Mouse (Mus musculus) T-helper 17 cell (primary cell): ENCODE results near the gene Trim67.
"Not testable (repeated sequence)": the region's sequence is repeated elsewhere in the genome, so short reads cannot be mapped to it uniquely, and the experiment has no call there.

ENCODE experiments used
- in situ Hi-C, 2 experiments: fragments of 300-600 bp; cut with MboI, MseI; formaldehyde crosslinking; loops; 1 replicate in 1 of 2; 2 replicates in 1 of 2; pipeline ENCODE4 v1.15.1; 2025; ENCODE audit warnings: high pct_unique_total_duplicates in 2 of 2

Trim67 gene

DNA sequence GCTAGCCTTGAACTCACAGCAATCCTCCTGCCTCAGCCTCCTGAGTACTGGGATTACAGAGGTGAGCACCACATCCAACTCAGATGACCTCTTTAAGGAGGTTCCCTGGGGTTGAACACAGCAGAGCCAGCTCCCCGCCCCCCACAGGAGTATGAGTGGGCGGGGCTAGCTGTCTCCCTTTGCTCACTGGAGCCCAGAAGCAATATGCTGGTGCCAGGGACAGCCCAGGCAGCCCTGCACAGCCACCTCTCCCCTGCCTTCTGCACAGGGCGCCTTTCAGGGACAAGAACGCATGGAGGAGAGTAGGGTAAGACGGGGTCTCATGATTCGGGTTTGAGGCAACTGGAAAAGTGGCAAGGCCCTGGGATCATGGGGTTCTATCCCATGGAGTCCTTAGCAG lies 38.6 kb downstream of the Trim67 start:
- in situ Hi-C loops, result no loop called here

DNA sequence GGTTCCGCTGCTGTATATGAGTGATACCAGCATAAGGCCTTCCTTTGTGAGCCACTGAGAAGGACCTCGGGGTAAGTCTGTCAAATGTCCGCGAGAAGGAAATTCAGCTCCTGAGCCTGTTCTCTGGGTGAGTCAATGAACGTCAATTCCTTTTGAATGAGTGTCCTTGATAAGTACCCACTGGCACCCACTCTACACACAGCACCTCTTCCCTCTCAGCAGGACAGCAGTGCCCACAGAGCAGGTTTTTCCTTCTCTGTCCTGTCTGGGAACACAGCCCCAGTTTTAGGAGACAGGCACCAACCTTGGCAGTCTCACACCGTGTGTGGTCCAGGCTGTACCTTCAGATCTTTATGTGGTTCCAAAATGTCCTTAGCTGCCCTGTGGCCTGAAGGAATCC lies 39.0 kb downstream of the Trim67 start:
- in situ Hi-C loops, result no loop called here

DNA sequence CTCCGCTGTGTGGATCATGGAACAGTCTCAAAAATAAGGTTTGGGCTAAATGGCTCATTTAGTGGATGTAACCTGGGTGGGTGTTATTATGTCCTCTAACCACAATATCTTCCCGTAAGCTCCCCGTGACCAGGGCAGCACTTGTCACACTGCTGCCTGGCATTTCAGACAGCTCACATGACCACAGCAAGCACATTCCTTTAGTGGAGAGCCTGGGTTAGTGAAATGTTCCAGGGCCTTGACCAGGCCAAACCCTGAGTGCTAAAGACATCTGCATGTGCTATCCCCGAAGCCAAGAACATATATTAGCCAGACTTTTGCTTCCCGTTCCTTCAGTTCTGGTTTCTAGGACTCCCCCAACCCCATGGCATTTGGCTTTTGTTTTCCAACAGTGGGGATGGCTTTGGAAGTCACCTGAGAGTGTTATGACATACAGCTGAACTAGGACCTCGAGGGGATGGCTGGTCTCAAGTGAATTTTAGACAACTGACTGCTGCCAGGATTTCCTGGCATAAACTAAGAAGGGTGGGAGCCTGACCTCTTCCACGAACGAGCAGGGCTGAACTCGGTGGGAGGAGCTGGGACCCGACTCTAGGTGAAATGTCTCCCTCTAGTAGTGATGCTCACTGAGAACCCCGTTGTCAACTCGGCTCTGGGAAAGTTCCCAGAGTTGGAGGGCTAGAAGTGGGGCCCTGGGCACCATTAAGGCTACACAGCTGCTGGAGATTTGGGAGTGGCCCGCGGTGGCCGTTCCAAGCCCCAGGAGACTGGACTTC lies 40.7 kb downstream of the Trim67 start:
- in situ Hi-C loops, result no loop called here

DNA sequence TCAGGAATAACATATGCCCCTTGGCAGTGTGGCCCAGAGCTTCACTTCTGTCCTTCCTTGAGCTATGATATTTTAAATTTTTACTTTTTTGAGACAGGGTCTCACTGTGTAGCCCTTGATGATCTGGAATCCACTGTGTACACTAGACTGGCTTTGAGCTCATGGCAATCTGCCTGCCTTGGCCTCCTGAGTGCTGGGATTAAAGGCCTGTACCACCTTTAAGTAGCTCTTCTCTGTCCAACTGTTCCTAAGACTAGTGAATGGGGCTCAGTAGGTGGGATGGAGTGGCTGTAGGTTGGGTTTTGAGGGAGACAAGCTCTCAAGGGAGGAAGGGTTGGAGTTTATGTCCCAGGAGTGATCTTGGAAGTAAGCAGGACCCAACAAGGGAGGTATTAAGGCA lies 43.0 kb downstream of the Trim67 start:
- in situ Hi-C loops, result no loop called here

DNA sequence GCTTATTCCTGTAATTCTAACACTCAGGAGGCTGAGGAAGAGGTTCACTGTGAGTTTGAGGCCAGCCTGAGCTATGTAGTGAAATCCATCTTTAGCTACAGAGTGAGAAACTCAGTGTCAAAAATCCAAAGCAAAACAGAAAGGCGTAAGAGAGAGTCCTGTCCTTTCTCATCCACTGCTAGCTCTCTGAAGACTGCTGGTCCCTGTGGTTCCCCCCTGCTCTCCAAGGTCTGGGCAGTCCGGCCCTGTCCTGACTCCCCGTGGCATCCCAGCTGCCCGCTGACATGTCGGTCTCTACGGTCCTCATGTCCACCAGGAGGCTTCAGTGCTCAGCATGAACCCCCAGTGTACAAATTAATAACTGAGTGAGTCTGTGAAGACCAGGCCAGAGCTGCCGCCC lies 43.4 kb downstream of the Trim67 start:
- in situ Hi-C loops, result no loop called here

DNA sequence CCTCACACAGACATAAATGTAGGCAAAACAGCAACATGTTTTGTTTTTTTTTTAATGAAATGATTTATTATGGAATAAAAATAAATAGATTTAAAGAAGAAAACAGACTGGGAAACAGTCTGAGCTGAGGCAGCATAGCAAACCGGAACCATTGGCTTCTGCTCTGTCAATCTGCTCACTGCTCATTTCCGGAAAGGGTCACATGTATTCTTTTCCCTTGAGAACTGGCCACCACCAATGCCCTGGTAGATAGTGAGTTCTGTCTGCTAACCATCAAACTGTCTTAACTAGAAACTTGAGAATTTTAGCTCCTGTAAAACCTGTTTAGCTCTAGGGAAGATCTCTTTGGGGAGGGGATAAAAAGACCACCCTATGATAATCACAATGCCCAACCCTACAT lies 44.0 kb downstream of the Trim67 start:
- in situ Hi-C loops, result no loop called here

DNA sequence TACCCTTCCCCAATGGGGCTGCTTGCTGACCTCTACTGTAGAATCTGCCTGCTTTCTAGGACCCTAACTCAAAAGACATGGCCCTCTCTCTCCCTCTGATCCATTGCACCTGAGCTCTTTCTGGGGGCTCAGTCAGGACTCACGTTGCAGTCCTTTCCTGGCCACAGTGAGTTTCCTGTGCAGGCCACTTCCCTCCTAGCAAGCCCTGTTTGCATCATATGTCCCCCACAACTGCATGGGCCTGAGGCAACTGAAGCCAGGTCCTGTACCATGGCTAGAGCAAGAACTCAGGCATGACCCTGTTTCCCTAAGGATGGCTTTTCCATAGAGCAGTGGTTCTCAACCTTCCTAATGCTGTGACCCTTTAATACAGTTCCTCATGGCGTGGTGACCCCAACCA lies 45.1 kb downstream of the Trim67 start:
- in situ Hi-C loops, result no loop called here

DNA sequence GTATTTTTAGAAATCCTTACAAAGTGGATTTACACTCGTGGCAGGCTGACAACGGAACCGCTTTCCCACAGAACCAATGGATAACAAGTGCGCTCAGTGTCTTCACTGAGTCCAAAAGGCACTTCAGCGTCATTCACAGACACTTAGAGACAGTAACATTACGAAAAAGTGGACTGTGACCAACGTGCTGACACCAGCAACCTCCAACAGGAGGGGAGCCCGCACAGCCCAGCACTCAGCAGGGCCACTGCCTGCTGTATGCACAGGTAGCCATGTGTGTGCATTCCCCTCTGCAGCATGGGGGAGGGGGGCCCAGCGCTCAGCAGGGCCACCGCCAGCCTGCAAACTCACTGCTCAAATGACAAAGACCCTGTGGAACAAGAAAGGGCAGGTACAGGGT lies 46.5 kb downstream of the Trim67 start:
- in situ Hi-C loops, result no loop called here

DNA sequence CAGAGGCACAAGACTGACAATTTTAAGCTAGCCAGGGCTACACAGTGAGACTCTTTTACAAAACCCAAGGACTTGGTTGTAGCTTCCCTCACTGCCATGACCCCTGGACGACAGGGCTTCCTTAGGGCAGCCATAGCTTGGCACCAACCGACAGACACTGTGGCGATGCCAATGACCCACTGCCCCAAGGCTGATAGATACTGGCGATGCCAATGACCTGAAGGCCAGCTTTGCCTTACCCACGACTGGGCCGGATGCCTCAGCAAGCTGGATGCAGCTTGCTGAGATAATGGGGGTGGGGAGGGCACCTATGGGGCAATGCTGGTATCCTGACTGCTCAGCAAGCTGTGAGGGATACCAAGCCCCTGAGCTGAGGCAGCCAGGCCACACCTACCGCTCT lies 48.0 kb downstream of the Trim67 start:
- in situ Hi-C loops, result no loop called here

DNA sequence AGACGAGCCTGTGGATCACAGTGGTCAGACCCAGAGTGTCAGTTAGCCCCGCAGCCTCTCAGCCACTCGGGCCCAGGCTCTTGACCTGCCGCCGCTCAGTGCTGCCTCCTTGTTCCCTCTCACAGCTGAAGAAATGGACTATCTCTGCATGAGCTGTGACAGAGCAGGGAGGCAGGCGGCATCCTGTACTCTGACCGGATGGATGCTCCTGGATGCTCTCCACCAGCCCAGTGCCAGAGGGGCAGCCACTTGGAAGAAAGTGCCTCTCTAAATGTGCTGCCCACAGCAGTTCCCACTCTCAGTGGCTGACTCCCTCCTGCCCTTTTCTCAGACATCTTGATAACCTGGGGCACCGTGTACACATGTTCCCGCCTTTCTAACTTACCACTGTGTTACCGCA lies 48.9 kb downstream of the Trim67 start:
- in situ Hi-C loops, result no loop called here

DNA sequence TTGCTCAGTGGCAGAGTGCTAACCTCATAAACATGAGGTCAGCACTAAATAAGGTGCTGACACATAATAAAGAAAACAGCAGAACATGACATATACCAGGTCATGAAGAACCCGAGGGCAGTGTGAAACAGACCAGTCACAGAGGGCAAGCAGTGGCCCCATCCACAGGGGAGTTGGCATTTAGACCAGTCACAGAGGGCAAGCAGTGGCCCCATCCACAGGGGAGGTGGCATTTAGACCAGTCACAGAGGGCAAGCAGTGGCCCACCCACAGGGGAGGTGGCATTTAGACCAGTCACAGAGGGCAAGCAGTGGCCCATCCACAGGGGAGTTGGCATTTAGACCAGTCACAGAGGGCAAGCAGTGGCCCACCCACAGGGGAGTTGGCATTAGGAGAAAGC lies 50.0 kb downstream of the Trim67 start:
- in situ Hi-C loops, result not testable (repeated sequence)

DNA sequence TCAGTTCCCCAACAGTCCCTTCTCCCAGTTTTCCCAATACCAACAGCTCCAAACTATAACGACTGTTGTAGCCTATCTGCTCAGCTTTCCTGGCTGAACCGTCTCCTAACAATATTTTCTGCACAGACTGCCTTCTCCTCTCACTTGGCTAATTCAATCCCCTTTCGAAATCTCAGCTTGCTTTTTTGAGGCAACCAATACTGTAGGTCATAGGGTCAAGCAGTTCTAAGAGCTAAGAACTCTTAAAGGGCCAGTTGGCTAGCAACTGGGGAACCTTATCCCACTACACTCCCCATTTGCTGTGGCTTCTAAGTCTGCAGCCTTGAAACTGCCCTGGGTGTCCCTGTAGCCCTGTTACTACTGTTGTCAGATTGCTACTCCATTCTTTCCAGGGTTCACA lies 52.2 kb downstream of the Trim67 start:
- in situ Hi-C loops, result no loop called here

DNA sequence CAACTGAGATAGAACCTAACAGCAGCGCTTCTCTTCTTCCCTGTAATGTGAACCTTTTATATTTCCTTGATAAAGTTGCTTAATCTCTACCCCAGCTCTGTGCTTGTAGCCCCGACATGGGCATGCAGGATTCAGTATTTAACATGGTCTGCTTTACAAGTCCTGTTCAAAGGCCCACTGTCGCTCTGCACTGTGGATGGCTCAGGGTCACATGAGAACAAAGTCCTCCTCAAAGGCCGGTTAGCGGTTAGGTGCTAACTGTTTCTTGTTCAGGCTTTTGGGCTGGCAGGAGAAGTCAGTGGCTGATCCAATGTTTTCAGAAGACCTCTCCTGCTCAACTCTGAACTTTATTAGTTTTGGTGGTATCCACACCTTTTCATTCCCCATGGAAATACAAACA lies 52.7 kb downstream of the Trim67 start:
- in situ Hi-C loops, result no loop called here

DNA sequence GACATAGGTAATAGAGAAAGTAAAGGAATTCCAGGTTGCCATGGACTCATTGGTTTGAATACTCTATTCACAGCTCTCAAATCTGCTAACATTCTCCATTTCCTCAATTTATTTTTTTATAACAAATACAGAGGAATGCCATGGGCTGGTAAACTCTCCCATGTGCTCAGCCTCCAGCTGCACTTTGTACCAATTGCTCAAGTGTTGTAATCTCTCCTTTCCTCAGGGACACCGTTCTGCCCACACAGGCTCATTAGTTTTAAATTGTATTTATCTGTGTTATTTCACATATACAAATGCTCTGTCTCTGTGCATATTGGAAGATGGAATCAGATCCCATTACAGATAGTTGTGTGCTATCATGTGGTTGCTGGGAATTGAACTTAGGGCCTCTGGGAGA lies 60.6 kb downstream of the Trim67 start:
- in situ Hi-C loops, result no loop called here

DNA sequence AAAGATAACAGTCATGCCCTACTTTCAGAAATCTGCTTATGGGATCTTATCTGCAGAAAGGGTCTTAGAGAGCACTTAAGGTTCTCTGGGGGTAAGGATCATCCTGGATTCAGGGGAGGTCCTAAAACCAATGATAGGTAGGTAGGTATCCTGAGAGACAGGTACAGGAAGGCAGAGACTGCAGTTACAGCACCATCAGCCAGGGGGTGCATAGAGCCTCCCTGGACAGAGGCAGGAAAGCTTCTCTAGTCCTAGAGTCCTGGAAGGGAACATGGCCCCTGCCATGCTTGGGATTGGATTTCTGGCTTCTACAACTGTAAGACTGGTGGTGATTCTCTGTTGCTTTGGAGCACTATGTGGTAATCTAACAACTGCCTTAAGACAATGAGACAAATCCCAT lies 66.6 kb downstream of the Trim67 start:
- in situ Hi-C loops, result no loop called here

DNA sequence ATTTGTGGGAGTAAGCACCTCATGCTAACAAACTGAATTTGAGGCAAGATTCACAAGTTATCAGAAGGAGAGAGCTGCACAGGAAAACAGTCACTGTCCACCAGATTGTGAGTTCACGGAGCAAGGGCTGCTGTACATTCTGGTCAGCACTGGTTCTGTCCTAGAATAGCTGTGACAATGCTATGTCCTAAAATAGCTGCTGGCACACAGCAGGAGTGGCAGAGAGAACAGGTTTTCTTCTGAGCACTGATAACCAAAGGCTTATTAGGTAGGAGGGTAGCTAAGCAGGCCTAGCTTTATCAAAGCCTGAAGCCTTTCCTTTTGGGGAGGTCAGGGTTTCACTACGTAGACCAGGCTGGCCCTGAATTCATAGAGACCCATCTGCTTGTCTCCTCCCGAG lies 67.3 kb downstream of the Trim67 start:
- in situ Hi-C loops, result no loop called here

DNA sequence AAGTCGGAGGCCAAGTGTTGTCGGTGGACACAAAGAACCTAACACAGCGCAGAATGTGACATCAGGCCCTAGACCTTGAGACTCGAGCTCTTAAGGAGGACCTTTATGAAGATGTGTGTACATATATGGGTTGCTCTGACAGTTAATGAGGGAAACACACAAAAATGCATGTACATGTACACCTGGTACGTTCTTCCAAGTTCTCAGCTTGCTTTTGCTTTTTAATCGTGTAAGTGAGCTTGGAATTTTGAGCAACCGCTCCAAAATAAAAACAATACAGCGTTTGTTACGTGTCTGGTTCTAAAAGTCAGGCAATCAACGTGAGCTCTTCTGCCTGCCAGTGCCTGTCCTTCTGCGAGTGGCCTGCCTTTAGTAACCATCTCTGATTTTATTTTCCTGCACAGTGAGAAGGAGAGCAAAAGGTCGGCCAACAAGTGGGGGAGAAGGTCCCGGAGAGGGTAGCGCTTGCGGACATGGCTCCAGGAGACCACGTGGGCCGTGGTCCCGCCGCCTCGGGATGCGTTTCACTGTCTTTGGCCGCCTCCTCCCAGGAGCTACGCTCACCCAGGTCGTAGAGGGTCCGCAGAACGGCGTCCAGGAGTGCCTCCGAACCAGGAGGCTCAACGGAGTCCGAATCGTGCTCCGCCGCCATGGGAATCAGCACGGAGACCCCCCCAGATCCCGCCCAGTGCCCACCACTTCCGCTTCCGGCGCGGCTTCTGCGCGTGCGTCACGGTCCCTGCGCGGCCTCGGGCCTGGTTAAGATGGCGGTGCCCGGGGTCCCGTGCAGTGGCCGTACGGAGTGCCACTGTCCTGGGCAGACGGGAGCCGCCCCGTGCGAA lies 69.7 kb downstream of the Trim67 start, which contains the start of the genes Gnpat and 2810004N23Rik:
TSS of gene Gnpat (plus strand) at position 713 of the 842 bp plus-strand sequence.
TSS of gene 2810004N23Rik (minus strand) at position 800 of the 842 bp plus-strand sequence.
- in situ Hi-C loops, result no loop called here

DNA sequence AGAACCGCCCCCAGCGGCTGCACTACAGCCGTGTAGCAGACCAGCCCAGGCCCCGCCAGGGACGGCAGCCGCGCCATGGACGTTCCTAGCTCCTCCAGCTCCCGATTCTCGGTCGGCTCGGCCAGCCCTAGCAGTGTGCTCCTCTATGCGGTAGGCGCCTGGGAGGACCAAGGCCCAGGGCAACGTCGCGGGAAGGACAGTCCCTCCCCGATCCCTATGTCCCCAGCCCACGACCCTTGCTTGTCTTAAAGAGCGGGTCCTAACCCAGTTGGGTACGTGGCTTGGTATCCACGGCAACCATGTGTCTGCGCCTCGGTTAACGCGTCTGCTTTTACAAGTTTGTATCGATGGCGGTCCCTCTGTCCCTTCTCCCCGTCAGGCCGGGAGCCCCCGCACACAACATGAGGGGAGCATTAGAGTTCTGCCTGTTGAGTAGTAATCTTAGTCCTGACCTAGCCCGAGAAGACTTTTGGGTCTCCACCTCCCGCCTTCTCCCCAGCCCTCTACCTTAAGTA lies 70.3 kb downstream of the Trim67 start:
- in situ Hi-C loops, result no loop called here

DNA sequence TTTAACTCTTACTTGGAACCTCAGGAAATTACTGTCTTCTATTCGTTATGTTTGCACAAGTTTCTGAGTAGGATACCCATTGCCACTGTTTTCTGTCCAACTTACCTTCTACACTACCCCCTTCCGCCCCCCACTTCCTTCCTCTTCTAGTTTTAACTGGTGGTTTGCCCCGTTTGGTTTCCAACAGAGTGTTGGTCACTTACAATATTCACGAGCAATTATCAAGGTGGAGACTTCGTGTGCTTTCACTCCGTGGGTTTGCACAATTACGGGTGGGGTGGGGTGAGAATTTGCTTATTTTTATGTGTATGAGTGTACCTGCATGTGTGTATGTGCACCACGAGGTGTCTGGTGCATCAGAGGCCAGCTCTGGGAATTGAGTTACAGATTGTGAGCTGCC lies 70.8 kb downstream of the Trim67 start:
- in situ Hi-C loops, result no loop called here

DNA sequence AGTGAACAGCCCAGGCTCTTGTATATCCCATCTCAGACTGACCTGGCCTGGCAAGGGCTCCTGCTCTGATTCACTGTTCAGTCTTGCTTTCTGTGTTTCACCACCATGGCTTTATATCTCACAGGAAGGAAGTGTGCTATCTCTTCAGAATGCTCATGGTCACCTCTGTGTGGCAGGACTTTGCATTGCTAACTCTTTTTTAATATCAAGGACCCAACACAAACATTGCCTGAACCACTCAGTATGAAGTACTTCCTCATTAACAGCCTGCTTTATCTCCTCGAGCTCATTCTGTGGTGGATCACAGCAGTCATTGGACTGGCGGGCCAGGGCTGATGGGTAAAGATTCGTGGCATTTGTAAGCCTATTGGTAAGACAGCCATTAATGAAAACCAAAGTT lies 73.8 kb downstream of the Trim67 start:
- in situ Hi-C loops, result no loop called here

DNA sequence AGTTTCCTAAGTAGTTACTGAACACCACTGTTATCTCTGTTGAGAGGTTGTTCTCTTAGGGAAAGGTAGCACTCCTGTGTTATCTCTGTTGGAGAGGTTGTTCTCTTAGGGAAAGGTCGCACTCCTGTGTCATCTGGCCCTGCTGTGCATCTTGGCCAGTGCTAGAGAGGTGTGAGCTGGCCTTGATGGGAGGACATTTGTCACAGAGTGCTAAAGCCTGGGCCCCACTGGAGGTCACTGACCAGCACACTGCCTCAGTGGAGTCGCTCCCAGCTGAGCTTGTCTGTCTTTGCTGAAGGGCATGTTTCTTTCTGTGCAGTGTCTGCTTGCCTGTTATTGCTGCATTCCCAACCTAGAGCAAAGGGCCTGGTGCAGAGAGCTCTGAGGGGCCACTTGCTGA lies 74.2 kb downstream of the Trim67 start:
- in situ Hi-C loops, result no loop called here

DNA sequence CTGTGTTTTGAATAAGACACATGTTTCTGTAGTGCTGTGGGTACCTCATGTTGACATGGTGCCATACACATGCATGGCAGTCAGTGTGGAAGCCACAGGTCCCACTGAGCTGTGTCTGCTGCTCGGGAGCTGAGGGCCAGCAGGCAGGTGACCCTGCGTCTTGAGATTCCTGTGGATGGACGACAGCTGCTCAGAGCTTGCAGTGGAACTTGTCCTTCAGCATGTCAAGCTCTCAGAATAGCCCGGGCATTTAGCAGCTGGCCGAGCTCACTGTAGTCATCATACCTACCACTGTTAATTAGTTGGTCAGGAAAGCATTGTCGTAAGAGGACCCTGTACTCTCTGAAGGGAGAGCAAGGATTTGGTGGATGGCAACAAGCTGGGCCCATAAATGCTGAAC lies 76.8 kb downstream of the Trim67 start:
- in situ Hi-C loops, result no loop called here

DNA sequence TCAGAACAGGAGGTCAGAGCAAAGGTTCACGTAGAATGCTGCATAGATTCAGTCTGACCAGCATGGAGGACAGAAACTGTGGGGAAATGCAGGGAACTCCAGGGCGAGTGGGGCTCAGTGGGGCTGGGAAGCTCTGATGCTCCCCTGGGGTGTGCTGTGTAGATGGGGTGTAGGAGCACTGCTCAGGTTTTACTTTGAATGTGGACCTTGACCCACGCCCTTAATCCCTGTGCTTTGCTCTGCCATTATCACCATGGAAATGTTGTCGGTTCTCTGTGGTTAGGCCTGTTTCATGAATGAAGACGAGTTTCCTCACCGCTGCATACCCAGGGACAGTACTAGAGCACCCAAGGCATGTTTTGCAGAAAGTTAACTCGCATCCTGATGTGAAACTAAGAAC lies 78.6 kb downstream of the Trim67 start:
- in situ Hi-C loops, result no loop called here
